Mouse (Mus musculus): ENCODE results near the gene Aqp9.

The Aqp9 gene

GRCm38 (mm10) chr9:71167473-71168215 lies 838 bp downstream of the Aqp9 start:
- DNase-seq (ENCODE audit: low spot score in 2 of 2) = no peak

- no peak for DNase-seq (ENCODE audit: low spot score in 2 of 2)
These were observed 1.5 kb downstream of the Aqp9 start for GRCm38 (mm10) chr9:71166871-71167465.

- no peak for DNase-seq (ENCODE audit: low spot score in 2 of 2)
These were observed 2.3 kb downstream of the Aqp9 start for GRCm38 (mm10) chr9:71166019-71166705.

- DNase-seq (ENCODE audit: low spot score in 2 of 2) = no peak
These were observed 3.0 kb downstream of the Aqp9 start for GRCm38 (mm10) chr9:71165510-71165909.

- DNase-seq (ENCODE audit: low spot score in 2 of 2) = no peak
These were observed 3.4 kb downstream of the Aqp9 start for GRCm38 (mm10) chr9:71165061-71165460.

- no peak for DNase-seq (ENCODE audit: low spot score in 2 of 2)
These were observed 4.1 kb downstream of the Aqp9 start for GRCm38 (mm10) chr9:71164353-71164752.

- DNase-seq (ENCODE audit: low spot score in 2 of 2) = no peak
These were observed 5.4 kb downstream of the Aqp9 start for GRCm38 (mm10) chr9:71162858-71163740.

GRCm38 (mm10) chr9:71162131-71162857 lies 6.2 kb downstream of the Aqp9 start:
- no peak for DNase-seq (ENCODE audit: low spot score in 2 of 2)

GRCm38 (mm10) chr9:71160849-71161711 lies 7.4 kb downstream of the Aqp9 start:
- no peak for DNase-seq (ENCODE audit: low spot score in 2 of 2)

- DNase-seq (ENCODE audit: low spot score in 2 of 2) = no peak
These were observed 8.8 kb downstream of the Aqp9 start for GRCm38 (mm10) chr9:71159686-71160085.

- DNase-seq (ENCODE audit: low spot score in 2 of 2) = no peak
These were observed 9.3 kb downstream of the Aqp9 start for GRCm38 (mm10) chr9:71159060-71159626.

- no peak for DNase-seq (ENCODE audit: low spot score in 2 of 2)
These were observed 10.4 kb downstream of the Aqp9 start for GRCm38 (mm10) chr9:71157921-71158646.

- no peak for DNase-seq (ENCODE audit: low spot score in 2 of 2)
These were observed 11.9 kb downstream of the Aqp9 start for GRCm38 (mm10) chr9:71156447-71157035.

- no peak for DNase-seq (ENCODE audit: low spot score in 2 of 2)
These were observed 13.0 kb downstream of the Aqp9 start for GRCm38 (mm10) chr9:71155399-71156005.

- DNase-seq (ENCODE audit: low spot score in 2 of 2) = no peak
These were observed 17.1 kb downstream of the Aqp9 start for GRCm38 (mm10) chr9:71151386-71151785.

GRCm38 (mm10) chr9:71150175-71150574 lies 18.3 kb downstream of the Aqp9 start:
- no peak for DNase-seq (ENCODE audit: low spot score in 2 of 2)

GRCm38 (mm10) chr9:71148890-71149289 lies 19.6 kb downstream of the Aqp9 start:
- no peak for DNase-seq (ENCODE audit: low spot score in 2 of 2)

GRCm38 (mm10) chr9:71146210-71146609 lies 22.3 kb downstream of the Aqp9 start:
- DNase-seq (ENCODE audit: low spot score in 2 of 2) = no peak
